Mouse (Mus musculus): ENCODE results near the gene Zfp74. TPM values are rescaled to one million over a fixed set of nuclear protein-coding genes. Genes with fewer than 3 reads are reported as not detected.
"Not testable (repeated sequence)": the region's sequence is repeated elsewhere in the genome, so short reads cannot be mapped to it uniquely, and the experiment has no call there.

Gene Zfp74
- total and polyA plus RNA-seq, 2 experiments from 2014 or later: 12.8 to 17.1 TPM

DNA sequence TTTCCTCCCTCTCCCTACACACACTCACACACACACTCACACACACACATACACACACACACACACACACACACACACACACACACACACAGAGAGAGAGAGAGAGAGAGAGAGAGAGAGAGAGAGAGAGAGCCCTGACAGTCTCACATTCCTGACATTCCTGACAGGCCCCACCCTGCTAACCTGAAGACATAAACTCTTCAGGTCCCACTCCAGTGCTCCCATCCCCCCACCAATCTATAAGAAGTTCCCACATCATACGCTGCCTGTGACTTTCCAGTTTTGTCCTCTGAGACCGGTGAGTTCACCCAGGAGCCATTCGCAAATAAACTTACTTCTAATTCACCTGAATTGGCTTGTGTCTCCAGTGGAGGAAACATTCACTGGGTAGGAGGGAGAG, 28.0 kb upstream of the Zfp74 start:
- Histone ChIP-seq H3K4me1 (ENCODE audit: insufficient read depth, low read length) (peaks cover 12% of the 10 kb centered on the region; the same call in 1 of the 2 replicates), H3K4me2 (ENCODE audit: low read depth, low read length, poor library complexity, severe bottlenecking) (no peak overlapping the region), H3K27me3 (ENCODE audit: insufficient read depth, low read length) (no peaks in the 10 kb centered on the region), H3K4me3 (ENCODE audit: low read depth, low read length) (no peak overlapping the region), H3K9ac (replicated peaks; ENCODE audit: low read length, poor library complexity, severe bottlenecking) (no peak overlapping the region), H3K27ac (ENCODE audit: low read depth, low read length) (no peak overlapping the region), H3K9me3 (ENCODE audit: low read length) (no peaks in the 10 kb centered on the region), H3K36me3 (ENCODE audit: insufficient read depth, low read length) (no peaks in the 10 kb centered on the region)
- DNase-seq (ENCODE audit: low spot score) (no peak), ATAC-seq (ENCODE audit: low FRiP score) (no peak)
- no peak for TF ChIP-seq CTCF (IDR thresholded peaks at IDR 0.05)
- WGBS: 90% methylated on average over 3 of the region's 3 CpGs

DNA sequence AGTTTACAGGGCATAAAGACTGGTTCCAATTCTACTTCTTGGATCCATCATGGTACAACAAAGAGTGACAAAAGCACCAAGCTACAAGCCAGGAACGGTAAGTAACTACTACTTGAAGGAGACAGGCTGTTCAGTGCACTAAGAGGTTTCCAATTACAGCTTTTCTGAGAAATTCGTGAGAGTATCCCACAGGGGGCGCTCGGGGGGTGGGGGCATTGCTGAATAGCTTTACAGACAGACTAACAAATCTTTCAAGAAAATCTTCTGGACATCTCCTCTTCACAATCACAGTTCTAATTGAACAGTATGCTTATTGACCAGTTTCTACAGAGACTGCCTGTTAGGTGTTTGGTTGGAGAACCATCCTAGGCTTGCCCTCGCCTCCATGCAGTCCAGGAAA, 27.6 kb upstream of the Zfp74 start:
- no peaks in the 10 kb centered on the region for H3K27me3 ChIP-seq (ENCODE audit: insufficient read depth, low read length)
- H3K36me3 ChIP-seq (ENCODE audit: insufficient read depth, low read length): no peaks in the 10 kb centered on the region
- no peak for DNase-seq (ENCODE audit: low spot score)
- peaks cover 12% of the 10 kb centered on the region; the same call in 1 of the 2 replicates for H3K4me1 ChIP-seq (ENCODE audit: insufficient read depth, low read length)
- 61% methylated on average over 5 of the region's 5 CpGs for whole genome bisulfite sequencing
- H3K27ac ChIP-seq (ENCODE audit: low read depth, low read length): no peak overlapping the region
- no peak overlapping the region for H3K9ac ChIP-seq (replicated peaks; ENCODE audit: low read length, poor library complexity, severe bottlenecking)
- no peak for TF ChIP-seq CTCF (IDR thresholded peaks at IDR 0.05)
- H3K4me2 ChIP-seq (ENCODE audit: low read depth, low read length, poor library complexity, severe bottlenecking): no peak overlapping the region
- H3K4me3 ChIP-seq (ENCODE audit: low read depth, low read length): no peak overlapping the region
- no peak for ATAC-seq (ENCODE audit: low FRiP score)
- no peaks in the 10 kb centered on the region for H3K9me3 ChIP-seq (ENCODE audit: low read length)

DNA sequence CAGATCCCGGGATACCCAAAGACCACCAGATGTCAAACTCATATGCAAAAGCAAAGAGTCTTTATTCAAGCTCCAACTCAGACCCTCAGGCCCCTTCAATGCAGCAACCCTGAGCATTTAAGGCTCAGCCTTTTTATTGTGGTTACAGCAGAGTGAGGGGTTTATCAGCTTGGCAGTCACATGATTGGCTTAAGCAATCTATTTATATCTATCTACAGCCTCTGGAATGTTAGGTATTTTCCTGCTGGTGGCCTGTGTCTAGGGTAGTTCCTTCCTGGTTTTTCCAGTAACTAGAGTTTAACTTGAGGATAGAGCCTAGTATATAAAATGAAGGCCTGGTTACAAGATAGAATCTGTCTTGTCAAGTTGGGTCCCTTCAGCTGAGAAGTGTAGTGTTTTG, 26.9 kb upstream of the Zfp74 start:
- Histone ChIP-seq H3K4me2 (ENCODE audit: low read depth, low read length, poor library complexity, severe bottlenecking) (no peak overlapping the region), H3K27me3 (ENCODE audit: insufficient read depth, low read length) (no peaks in the 10 kb centered on the region), H3K9ac (replicated peaks; ENCODE audit: low read length, poor library complexity, severe bottlenecking) (no peak overlapping the region), H3K27ac (ENCODE audit: low read depth, low read length) (no peak overlapping the region), H3K36me3 (ENCODE audit: insufficient read depth, low read length) (no peaks in the 10 kb centered on the region), H3K4me3 (ENCODE audit: low read depth, low read length) (no peak overlapping the region), H3K9me3 (ENCODE audit: low read length) (no peaks in the 10 kb centered on the region), H3K4me1 (ENCODE audit: insufficient read depth, low read length) (peaks cover 12% of the 10 kb centered on the region; the same call in 1 of the 2 replicates)
- 97% methylated on average over 1 of the region's 1 CpGs for WGBS
- ATAC-seq (ENCODE audit: low FRiP score) (no peak), DNase-seq (ENCODE audit: low spot score) (no peak)
- no peak for TF ChIP-seq CTCF (IDR thresholded peaks at IDR 0.05)

DNA sequence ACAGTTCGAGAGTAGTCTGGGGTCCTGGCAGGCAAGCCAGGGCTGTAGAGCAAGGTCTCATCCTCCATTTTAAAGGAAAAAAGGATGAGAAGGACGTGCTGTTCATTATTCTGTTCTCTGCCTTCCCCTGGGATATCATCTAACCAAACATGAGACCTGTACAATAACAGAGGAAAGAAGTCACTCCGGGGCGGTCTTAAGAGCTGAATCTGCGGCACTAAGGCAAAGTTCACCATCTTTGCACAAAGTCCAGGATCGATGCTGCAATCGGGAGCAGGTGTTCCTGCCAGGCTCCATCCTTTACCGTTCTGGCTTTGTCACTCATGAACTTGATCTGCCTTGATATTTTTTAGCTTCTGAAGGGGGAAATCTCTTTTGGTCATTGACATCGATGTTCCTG, 16.8 kb upstream of the Zfp74 start:
- WGBS: 87% methylated on average over 9 of the region's 9 CpGs
- no peak for ATAC-seq (ENCODE audit: low FRiP score)
- no peak for DNase-seq (ENCODE audit: low spot score)
- Histone ChIP-seq H3K9me3 (ENCODE audit: low read length) (no peaks in the 10 kb centered on the region), H3K4me2 (ENCODE audit: low read depth, low read length, poor library complexity, severe bottlenecking) (no peak overlapping the region), H3K4me1 (ENCODE audit: insufficient read depth, low read length) (no peaks in the 10 kb centered on the region), H3K27ac (ENCODE audit: low read depth, low read length) (no peak overlapping the region), H3K36me3 (ENCODE audit: insufficient read depth, low read length) (no peaks in the 10 kb centered on the region), H3K4me3 (ENCODE audit: low read depth, low read length) (no peak overlapping the region), H3K9ac (replicated peaks; ENCODE audit: low read length, poor library complexity, severe bottlenecking) (no peak overlapping the region), H3K27me3 (ENCODE audit: insufficient read depth, low read length) (no peaks in the 10 kb centered on the region)
- no peak for TF ChIP-seq CTCF (IDR thresholded peaks at IDR 0.05)

DNA sequence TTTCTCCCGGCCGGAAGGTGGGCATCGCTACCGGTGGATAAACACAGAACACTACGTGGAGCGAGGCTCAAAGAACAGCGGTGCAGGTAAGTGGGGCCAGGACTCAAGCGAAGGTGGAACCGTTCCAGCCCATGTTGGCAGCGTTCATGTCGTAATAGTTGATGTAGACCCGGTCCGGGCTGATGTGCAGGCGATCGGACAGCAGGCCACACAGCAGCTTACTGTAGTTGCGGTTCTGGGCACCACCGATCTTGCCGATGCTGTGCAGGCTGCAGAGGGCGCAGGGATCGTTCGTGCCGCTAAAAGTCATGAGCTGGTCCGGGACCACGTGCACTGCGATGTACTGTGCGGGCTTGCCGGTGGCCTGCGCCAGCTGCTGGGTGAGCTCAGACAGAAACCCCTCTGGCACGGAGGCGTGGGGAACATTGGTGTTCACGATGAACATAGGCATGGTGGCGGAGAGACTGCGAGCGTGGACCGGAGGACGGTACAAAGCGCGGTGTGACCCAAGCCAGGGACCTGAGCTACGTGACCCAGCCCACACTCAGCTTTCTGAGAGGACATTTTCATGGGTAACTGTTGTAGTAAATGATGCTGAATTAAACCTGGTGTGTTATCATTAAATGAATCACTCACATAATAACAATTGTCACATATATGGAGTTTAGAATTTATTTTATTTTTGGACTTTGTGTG, 11.4 kb upstream of the Zfp74 start:
- H3K4me3 ChIP-seq (ENCODE audit: low read depth, low read length); H3K9ac ChIP-seq (replicated peaks; ENCODE audit: low read length, poor library complexity, severe bottlenecking); H3K9me3 ChIP-seq (ENCODE audit: low read length); H3K4me1 ChIP-seq (ENCODE audit: insufficient read depth, low read length); H3K4me2 ChIP-seq (ENCODE audit: low read depth, low read length, poor library complexity, severe bottlenecking); H3K36me3 ChIP-seq (ENCODE audit: insufficient read depth, low read length); ATAC-seq (ENCODE audit: low FRiP score); H3K27ac ChIP-seq (ENCODE audit: low read depth, low read length); DNase-seq (ENCODE audit: low spot score); H3K27me3 ChIP-seq (ENCODE audit: insufficient read depth, low read length): not testable (repeated sequence)
- WGBS: 50% methylated on average over 37 of the region's 39 CpGs

DNA sequence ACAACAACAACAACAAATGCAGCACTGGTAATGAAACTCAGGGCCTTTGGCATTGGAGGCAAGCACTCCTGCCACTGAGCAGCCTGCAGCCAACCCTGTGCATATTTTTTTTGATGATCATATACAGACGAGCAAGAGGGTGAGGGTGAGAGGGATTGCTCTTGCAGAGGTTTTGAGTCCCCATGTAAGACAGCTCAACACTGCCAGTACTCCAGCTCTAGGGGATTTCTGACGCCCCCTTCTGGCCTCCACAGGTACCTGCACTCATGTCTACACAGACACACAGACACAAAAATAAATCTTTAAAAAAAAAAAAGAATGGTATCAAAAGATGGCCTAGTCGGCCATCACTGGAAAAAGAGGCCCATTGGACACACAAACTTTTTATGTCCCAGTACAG, 5.1 kb upstream of the Zfp74 start:
- Histone ChIP-seq H3K27ac (ENCODE audit: low read depth, low read length) (no peak overlapping the region), H3K9me3 (ENCODE audit: low read length) (no peaks in the 10 kb centered on the region)

More for the DNA sequence above, 5.1 kb upstream of the Zfp74 start:
- DNase-seq (ENCODE audit: low spot score) (no peak), ATAC-seq (ENCODE audit: low FRiP score) (no peak)
- Histone ChIP-seq H3K4me3 (ENCODE audit: low read depth, low read length) (no peak overlapping the region), H3K4me1 (ENCODE audit: insufficient read depth, low read length) (no peaks in the 10 kb centered on the region), H3K36me3 (ENCODE audit: insufficient read depth, low read length) (no peaks in the 10 kb centered on the region), H3K4me2 (ENCODE audit: low read depth, low read length, poor library complexity, severe bottlenecking) (no peak overlapping the region), H3K27me3 (ENCODE audit: insufficient read depth, low read length) (no peaks in the 10 kb centered on the region), H3K9ac (replicated peaks; ENCODE audit: low read length, poor library complexity, severe bottlenecking) (no peak overlapping the region)
- 59% methylated on average over 3 of the region's 3 CpGs for WGBS
- no peak for TF ChIP-seq CTCF (IDR thresholded peaks at IDR 0.05)

Data from midbrain, postnatal 0 days (tissue).